Mouse (Mus musculus) lung, postnatal 25 days (tissue): ENCODE data around the gene Ap2b1.
A peak's percentile ranks its signal among the peaks of the same experiment; 100 is the strongest.
"Not testable (repeated sequence)": the region's sequence is repeated elsewhere in the genome, so short reads cannot be mapped to it uniquely, and the experiment has no call there.

Experiments
- DNase-seq: peaks from one replicate; pipeline ENCODE4 v3.0.0; 2022; ENCODE audit warnings: low spot score

Gene Ap2b1

GRCm38 (mm10) chr11:83301431-83301831 lies 2.6 kb downstream of the Ap2b1 start:
- no peak for DNase-seq

- no peak for DNase-seq
Measured at GRCm38 (mm10) chr11:83302124-83302523, 3.3 kb downstream of the Ap2b1 start.

GRCm38 (mm10) chr11:83302526-83303251 lies 3.9 kb downstream of the Ap2b1 start, which contains the start of gene Pex12:
Gene Pex12 (minus strand): TSS chr11:83302586.
- DNase-seq, result peak; percentile 95

- DNase-seq, result peak; percentile 39
Measured at GRCm38 (mm10) chr11:83303751-83304150, 4.9 kb downstream of the Ap2b1 start.

GRCm38 (mm10) chr11:83304485-83304884 lies 5.7 kb downstream of the Ap2b1 start:
- DNase-seq, result no peak

- DNase-seq, result no peak
Measured at GRCm38 (mm10) chr11:83306700-83307253, 8.0 kb downstream of the Ap2b1 start.

GRCm38 (mm10) chr11:83312471-83312870 lies 13.6 kb downstream of the Ap2b1 start:
- DNase-seq, result no peak

- peak; percentile 6 for DNase-seq
Measured at GRCm38 (mm10) chr11:83319048-83319447, 20.2 kb downstream of the Ap2b1 start.

- not testable (repeated sequence) for DNase-seq
Measured at GRCm38 (mm10) chr11:83326692-83327091, 27.9 kb downstream of the Ap2b1 start.

- peak; percentile 35 for DNase-seq
Measured at GRCm38 (mm10) chr11:83327427-83327826, 28.6 kb downstream of the Ap2b1 start.

GRCm38 (mm10) chr11:83335826-83336225 lies 37.0 kb downstream of the Ap2b1 start:
- no peak for DNase-seq

- DNase-seq, result no peak
Measured at GRCm38 (mm10) chr11:83339705-83340104, 40.9 kb downstream of the Ap2b1 start.

GRCm38 (mm10) chr11:83341716-83342245 lies 43.0 kb downstream of the Ap2b1 start:
- DNase-seq, result no peak

GRCm38 (mm10) chr11:83355428-83355827 lies 56.6 kb downstream of the Ap2b1 start:
- no peak for DNase-seq

- peak; percentile 16 for DNase-seq
Measured at GRCm38 (mm10) chr11:83357421-83357820, 58.6 kb downstream of the Ap2b1 start.

- no peak for DNase-seq
Measured at GRCm38 (mm10) chr11:83364656-83365055, 65.8 kb downstream of the Ap2b1 start.

GRCm38 (mm10) chr11:83371267-83371666 lies 72.4 kb downstream of the Ap2b1 start:
- DNase-seq, result no peak

GRCm38 (mm10) chr11:83379745-83380341 lies 81.0 kb downstream of the Ap2b1 start:
- DNase-seq, result no peak

GRCm38 (mm10) chr11:83382876-83383531 lies 84.2 kb downstream of the Ap2b1 start:
- no peak for DNase-seq

- no peak for DNase-seq
Measured at GRCm38 (mm10) chr11:83383532-83383887, 84.7 kb downstream of the Ap2b1 start.

- no peak for DNase-seq
Measured at GRCm38 (mm10) chr11:83393062-83393461, 94.2 kb downstream of the Ap2b1 start.

- DNase-seq, result no peak
Measured at GRCm38 (mm10) chr11:83394802-83395439, 96.1 kb downstream of the Ap2b1 start.
